18 mouse cellular contexts compared by ENCODE assay signal in genomic region chr2:69690843-69691242, GRCm38 (mm10). TPM values are rescaled to one million over a fixed set of nuclear protein-coding genes. Genes with fewer than 3 reads are reported as not detected.
"Had no signal": no experiment of that assay in that cellular context is flagged by ENCODE, and none has a peak within 500 bp of the region (broad histone marks: within the 10 kb centered on the region; RNA-seq: fewer than 3 reads in every experiment).

No protein-coding gene starts in this region.

- H3K4me2 ChIP-seq: neural tube, embryonic 13.5 days; neural tube, embryonic 15.5 days; stomach, embryonic 15.5 days had no signal

- H3K27ac ChIP-seq: neural tube, embryonic 13.5 days; neural tube, embryonic 15.5 days; stomach, embryonic 15.5 days; stomach, postnatal 0 days had no signal

- H3K9ac ChIP-seq: neural tube, embryonic 13.5 days; neural tube, embryonic 15.5 days; stomach, embryonic 15.5 days had no signal

- DNase-seq: retina, postnatal 1 day; right cerebral cortex, postnatal 14 days; right cerebral cortex, postnatal 25 days; right cerebral cortex, postnatal 4 days; spleen, adult 18-20 months; thymus, adult 18-20 months; thymus, adult 2 months; thymus, postnatal 14 days; thymus, postnatal 25 days; thymus, postnatal 36 days; thymus, postnatal 4 days had no signal

- H3K9me3 ChIP-seq: neural tube, embryonic 15.5 days; stomach, embryonic 15.5 days had no signal

- H3K27me3 ChIP-seq: neural tube, embryonic 13.5 days; neural tube, embryonic 15.5 days; stomach, embryonic 15.5 days had no signal

- H3K4me1 ChIP-seq: neural tube, embryonic 13.5 days; neural tube, embryonic 15.5 days; stomach, embryonic 15.5 days had no signal

- H3K4me3 ChIP-seq: neural tube, embryonic 13.5 days; neural tube, embryonic 15.5 days; stomach, embryonic 15.5 days had no signal

RNA-seq across cellular contexts. Expression of gene Klhl41, which starts 20.9 kb away (rescaled TPM):
- total RNA-seq: neutrophil, adult 5-6 weeks had no signal
- polyA plus RNA-seq: small intestine, adult 2 months; spleen, adult 2 months had no signal

RNA-seq across cellular contexts. Expression of gene Bbs5, which starts 43.9 kb away (rescaled TPM):
- total RNA-seq: neutrophil, adult 5-6 weeks had no signal
- polyA plus RNA-seq: small intestine, adult 2 months had no signal
